Mouse (Mus musculus): ENCODE data around the gene Retnlg.

DNA sequence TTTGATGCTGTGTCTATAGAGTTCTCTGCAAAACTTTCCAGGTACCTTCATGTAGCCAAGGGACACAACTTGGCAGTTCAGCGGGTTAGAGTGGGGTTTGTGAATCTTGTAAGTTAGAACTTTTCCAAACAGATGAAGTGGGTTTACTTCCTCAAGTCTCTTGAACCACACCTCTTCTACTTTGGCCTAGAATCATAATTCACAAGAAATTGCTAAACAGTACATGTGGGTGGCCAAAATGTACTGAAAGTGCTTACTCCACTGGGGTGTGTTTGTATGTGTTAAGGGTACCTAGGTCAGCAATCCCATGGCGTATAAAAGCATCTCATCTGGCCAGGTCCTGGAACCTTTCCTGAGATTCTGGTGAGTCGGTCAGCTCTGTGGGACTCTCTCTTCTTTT is 30.2 kb upstream of the Retnlg start, which contains the start of gene Retnla:
- TF ChIP-seq CTCF (IDR thresholded peaks at IDR 0.05; ENCODE audit: insufficient read depth, low read depth, low read length) (no peak), POLR2A (IDR thresholded peaks at IDR 0.05; ENCODE audit: insufficient read depth, low read depth, low read length) (no peak)
